Mouse (Mus musculus): Measurements from ENCODE around the gene Cobll1.

The Cobll1 gene

DNA sequence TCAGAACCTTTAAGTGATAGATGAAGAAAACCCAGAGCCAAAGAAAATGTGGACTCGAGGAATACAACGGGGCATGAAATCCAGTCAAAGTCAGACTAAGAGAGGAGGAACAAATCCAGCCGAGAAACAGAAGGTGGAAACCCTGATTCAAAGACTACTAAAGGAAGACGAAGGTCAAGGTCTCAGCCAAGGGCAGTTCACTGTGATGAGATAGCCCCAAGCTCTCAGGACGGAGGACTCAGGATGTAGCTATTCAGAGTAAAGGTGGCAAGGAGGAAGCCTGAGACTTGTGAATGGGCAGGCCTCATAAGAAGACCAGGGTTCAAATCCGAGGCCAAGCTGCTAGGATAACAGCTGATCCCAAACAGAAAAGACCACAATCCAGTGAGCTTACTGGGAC is 90.3 kb downstream of the Cobll1 start:
- CTCF ChIA-PET = no interaction called here

DNA sequence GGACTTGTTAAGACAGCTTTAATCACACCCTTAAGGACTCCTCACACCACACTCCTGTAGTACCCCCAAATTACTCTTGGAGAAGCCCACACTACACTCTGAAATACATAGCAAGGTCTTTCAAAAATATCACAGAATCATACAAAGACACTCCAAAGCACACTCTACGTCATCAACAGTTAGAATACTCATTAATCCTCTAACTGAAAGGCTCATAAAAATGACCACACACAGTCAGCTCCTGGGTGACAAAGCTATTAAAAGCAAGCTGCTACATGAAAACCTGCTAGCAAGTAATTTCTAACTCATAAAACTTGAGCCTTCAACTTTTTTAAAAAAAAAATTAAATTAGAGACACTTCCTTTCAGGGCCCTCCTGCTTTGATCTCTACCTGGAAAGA is 91.8 kb downstream of the Cobll1 start:
- CTCF ChIA-PET = no interaction called here

DNA sequence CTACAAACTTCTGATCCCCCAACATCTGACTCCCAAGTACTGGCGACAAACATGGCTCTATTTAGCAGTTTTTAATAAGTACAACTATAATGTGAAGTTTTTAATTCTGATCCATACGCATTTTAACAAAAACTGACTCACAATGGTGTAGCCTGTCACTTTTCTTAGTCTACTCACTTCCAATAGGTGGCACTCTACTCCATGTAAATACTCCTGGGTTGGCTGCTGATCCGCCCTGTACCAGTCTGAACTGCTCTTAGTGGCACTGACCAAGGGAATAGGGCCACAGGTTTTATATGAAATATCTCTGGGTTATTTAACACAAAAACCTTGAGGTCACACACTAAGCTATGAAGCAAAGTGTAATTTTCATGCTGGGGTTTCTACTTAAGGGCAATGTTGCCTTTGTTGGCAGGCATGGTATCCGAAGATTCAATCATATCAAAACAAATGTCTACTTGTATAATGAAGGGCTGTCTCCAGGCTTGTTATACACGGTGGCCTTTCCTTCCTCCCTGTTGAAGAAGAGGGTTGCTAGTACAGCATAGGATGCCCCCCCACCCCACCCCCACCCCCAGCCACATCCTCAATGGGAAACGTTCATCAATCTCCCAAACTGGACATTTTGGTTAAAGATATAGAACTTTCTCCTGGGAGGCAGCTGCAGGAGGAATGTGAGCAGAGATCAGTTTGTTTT is 93.6 kb downstream of the Cobll1 start:
- CTCF ChIA-PET = interaction anchor here (0.6 to 1.0 kb wide), 4 partner anchors 12 to 206 kb away, joined by 3 to 10 read pairs (median 5); no protein-coding TSS in a partner anchor

DNA sequence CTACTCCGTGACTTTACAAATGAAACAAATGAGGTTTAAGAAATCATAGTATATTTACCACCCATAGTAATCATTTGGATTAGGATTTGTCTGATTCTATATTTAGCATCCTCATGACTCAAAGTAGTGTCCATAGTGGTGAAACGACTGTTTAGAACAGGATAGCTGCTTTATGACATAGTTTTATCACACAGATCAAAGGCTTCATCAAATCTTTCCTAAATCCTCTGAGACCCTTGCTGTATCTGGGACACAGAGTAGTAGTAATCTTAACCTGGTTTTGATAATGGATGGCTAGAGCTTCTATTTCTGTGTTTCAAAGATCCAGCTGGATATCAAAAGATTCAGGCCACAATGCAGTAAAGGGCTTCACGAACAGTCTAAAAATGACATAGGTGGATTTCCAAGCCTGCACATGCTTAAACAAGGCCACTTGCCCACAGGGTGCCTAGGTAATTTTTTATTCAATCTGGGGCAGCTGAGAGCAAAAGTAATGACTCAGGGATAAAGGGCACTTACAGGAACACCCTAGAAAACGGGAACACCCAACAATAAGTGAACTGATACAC is 98.0 kb downstream of the Cobll1 start:
- CTCF ChIA-PET = no interaction called here

DNA sequence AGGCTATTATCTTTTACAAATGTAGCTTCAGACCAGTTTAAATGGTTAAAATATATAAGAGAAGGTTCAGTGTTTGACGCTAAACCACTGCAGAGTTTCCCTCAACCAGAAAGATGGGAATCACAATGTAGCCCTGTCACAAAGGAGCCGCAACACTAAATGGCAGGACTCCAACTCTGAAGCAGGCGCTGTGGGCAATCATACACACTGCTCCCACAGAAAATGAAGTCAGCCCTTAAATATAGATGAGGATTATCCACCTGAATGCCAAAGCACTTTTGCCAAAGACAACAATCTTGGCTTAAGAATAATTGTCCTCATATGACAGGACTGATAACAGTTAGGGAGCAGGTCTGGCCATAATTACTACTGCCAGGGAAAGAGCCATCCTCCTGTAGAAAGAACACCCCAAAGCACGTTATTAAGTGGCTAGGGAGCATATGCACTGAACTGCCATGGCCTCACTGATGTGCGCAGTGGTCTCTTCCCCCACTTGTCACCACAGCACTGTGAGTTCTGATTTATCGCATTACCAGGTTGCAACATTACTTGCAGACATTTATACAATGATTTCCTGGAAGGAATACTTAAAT is 98.8 kb downstream of the Cobll1 start:
- CTCF ChIA-PET = no interaction called here

DNA sequence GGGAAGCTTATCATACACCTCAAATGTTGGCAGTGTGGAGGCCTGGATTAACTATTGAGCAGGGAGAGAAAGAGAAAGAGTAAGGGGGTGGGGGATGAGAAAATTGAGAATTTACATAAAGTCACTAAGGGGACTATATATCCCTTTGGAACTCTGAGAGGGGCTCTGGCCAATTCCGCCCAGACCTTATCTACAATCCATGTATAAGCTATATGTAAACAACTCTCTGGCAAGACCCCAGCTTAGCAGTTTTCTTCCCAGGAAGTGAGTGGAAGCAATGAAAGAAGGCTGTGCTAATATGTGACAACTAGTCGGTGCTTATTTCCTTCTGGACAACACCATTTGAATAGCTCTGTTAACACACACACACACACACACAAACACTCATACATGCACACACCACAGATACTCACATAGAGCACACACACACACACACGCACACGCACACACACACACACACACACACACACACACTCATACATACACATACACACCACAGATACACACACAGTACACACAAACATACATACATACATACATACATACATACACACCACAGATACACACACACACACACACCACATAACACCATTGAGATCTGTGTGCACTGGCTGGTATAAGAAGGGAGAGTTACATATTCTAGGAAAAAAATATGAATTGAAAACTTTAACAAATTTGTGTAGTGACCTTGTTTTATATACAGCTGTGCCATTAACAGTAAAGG is 99.4 kb downstream of the Cobll1 start:
- CTCF ChIA-PET = no interaction called here

DNA sequence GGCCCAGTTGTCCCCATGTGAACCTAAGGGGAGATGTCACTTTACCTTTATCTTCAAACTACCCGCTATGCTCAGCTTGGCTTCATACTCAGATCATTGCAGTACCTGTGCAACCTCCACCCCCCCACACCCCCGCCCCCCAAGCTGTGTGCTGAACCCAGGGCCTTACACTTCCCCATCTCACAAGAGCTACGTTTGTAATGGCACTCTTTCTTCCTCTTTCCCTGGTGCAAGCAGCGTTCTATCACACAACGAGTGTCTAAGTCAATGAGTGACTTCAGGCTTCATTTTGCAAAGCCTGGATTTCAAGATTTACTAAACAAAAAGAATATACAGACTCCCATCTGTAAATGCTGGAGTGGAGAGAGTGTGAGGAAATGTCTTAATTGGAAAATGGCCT is 100.2 kb downstream of the Cobll1 start:
- CTCF ChIA-PET = no interaction called here

DNA sequence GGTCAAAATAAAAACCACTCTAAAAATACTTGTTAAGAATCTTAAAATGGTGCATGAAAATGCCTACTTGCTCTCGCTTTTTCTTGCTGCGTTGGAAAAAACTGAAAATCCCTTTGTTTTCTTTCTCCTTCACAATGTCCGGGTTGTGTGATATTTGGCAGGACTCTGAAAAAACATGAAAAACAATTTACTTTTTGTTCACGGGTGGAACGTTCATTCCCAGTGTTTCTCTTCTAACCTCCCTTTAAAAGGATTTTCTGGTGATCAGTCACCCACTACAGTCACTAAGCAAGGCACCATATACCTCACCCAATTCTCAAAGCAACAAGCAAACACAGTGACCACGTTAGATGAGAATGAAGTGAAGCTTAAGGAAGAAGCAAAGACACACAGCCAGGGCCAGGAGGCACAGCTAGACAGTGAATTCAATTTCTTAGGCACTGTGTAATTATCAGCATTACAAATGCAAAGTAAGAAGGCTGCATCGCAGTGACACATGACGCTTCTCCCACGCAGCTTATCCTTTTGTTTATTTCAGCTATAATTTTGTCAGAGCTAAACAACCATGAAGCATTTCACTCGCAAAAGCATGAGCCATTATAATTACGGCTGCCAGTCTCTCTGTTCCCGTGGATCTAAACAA is 112.9 kb downstream of the Cobll1 start:
- CTCF ChIA-PET = no interaction called here

DNA sequence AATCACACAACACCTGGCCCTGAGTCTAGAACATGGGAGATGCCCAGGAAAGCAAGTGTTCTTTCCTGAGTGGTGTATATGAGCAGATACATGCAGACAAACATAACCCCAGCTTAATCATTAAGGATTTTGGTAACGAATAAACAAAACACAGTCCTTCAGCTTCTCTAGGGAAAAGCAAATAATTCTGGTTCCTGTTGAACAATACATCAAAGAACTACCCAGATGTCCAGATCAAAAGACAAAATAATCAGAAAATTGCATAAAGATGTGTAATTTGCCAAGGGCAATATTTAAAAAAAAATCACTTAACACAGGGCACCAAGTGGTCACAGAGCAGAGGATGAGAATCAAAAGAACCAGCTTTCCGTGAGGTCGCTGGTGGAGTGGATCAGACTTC is 115.5 kb downstream of the Cobll1 start:
- CTCF ChIA-PET = no interaction called here

DNA sequence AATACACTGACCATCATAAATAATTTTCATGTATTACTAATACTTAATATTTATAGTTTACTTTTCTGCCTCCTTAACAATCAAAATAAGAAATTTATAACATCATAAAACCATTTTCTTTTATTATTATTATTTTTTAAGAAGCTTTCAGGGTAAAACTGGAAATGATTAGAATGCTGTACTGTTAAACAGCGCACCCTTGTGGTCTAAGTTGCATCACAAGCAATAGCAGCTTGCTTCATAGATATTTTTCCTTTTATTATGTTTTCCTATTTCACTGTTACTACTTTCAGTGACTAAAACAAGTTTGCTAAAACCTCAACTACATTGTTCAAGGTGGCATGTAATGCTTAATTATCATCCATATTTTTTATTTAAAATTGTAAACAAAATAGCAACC is 117.8 kb downstream of the Cobll1 start:
- CTCF ChIA-PET = interaction anchor here (0.6 kb wide), 1 partner anchor 64 kb away, joined by 14 read pairs; no protein-coding TSS in a partner anchor

DNA sequence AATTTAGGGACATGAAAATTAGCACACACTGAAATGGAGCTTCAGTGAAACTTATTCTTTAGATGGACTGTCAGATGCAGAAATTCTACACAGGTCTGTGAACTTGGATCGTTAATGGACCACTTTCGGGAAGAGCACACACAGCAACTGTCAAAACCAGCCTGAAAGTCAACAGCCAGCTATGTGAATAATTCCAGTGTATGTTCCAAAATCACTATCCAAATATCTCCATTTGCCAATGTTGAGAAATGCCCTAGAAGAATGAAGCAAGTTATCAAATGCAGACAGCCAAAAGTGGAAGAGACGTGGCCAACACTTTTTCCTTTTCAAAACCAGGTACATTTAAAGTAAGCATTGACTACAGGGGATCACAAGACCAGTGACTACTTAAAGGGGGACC is 118.2 kb downstream of the Cobll1 start:
- CTCF ChIA-PET = interaction anchor here (0.6 kb wide), 1 partner anchor 64 kb away, joined by 14 read pairs; no protein-coding TSS in a partner anchor

DNA sequence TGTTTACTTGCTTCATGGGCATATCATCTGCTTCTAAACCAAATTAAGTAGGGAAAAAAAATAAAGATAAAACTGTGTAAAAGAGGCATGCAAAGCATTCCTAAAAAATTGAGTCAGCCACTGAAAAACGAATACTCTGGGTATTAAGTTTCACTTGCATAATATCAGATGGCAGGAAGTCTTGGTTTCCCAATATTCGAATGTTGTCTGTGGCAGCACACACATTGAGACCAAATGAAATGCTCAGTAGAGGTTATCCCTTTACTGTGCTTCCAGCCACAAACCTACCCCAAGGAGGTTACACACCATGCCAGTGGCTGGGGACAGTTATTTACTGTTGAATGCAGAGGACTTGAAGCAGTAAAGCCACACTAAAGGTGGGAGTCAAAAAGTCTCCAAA is 119.1 kb downstream of the Cobll1 start:
- CTCF ChIA-PET = no interaction called here

DNA sequence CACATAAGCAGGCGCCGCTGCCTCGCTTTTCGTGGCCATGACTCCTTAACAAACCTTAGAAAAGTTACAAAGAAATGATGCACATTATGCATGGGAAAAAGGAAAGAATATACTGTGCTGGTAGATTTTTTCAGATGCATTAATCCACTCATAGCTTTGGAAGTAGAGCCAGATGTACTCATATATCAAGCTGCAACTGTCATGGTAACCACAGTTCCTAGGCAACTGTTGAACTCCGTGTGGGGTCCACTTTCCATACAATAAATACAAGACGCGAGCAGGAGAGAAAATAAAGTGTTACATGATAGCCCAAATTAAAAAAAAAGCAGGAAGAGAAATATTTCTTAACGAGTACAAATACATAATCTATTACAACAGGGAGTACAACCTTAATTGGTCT is 119.5 kb downstream of the Cobll1 start:
- CTCF ChIA-PET = no interaction called here

DNA sequence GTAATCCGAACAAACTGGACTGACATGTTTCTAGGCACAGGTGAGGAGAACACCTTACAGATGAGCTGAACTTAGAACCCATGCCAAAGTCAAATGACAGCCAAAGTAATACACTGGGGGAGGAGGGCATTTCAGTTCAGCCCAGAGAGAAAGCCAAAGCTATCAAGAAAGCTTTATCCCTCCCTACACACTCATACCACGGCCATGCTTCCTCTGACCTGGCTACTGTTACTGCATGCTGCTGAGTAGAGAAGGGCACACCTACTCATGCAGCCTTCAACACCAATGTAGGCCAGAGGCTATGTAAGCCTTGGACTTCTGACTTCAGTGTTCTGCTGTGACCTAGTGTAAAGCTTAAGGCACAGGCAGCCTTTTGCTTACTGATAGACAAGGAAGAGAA is 120.1 kb downstream of the Cobll1 start:
- CTCF ChIA-PET = no interaction called here

DNA sequence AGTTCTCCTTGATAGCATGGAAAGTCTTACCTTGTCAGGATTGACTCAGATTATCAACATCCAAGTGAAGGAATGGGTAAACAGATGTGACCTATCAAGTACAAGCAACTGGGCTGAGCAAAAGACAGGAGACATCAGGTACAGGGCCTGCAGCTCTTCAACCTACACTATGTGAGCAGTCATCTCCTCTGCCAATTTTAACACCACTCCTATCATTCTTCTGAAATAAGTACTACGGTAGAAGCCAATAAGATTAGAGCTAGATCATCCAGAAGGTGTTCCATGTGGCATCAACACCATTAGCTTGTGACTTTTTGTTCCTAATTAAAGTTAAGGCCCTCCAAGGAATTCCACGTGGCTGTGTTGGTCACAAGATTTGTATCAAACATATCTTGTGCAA is 121.3 kb downstream of the Cobll1 start:
- CTCF ChIA-PET = no interaction called here

DNA sequence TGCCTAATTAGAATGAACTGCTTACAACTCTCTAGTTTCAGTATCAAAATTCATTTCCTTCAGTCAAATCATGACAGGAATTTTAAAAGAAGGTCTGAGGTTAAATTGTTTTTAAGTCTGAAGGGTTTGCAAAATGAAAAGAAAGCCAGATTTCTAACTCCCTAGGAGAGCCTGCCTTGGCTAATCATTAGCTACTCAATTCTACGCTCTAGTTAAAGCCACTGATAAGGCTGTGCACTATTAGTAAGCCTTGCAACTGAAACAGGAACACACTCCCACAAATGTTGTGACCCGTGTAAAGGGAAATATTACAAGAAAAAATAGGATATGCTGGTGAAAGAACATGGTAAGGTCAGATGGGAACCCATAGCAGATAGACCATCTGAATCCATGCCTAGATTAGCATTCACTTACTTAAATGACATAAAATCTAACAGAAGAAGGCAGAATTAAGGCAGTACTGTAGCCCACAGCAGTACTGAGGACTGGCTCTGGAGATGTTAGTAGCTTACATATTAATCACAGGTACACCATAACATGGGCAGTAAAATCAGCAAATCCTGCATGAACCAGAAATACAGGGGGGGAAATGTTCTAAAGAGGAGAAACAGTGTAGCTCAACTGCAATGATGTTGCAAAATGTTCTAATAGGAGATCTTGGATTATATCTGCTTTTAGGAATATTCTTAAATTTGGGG is 122.6 kb downstream of the Cobll1 start:
- CTCF ChIA-PET = no interaction called here

DNA sequence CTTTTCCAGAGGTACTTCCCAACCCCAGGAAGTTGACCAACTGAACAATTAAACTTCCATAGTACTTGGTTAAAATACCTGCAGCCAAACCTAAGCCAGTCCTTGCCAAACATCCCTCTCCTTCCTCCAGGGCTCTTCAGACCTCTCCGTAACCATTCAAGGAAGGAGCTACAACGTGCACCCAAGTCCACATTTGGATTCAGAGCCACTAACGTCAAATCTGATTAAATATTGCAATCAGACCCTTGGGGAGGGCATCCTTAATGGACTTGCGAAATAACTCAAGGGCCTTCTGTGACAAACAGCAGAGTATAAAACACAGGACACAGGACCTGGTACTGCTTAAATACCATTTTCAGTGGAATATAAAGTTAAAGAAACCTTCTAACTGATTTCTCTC is 126.0 kb downstream of the Cobll1 start:
- CTCF ChIA-PET = no interaction called here

DNA sequence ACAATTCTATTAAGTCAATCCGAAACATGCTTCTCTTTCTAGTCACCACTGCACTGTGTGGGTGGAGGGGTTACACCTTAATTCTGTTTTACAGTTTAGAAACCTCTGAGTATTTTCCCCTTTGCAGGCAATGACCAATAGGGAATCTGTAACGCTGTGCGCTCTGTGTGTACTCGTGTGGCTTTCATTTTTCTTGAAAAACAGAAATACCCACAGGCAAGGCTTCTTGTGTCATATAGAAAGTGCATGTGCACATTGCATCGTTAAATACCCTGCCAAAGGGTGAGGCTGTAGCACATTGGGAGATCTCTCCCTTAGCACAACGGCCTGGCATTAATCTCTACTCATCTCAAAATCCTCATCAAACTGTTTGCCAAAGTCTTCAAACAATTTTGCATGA is 134.6 kb downstream of the Cobll1 start:
- CTCF ChIA-PET = no interaction called here

DNA sequence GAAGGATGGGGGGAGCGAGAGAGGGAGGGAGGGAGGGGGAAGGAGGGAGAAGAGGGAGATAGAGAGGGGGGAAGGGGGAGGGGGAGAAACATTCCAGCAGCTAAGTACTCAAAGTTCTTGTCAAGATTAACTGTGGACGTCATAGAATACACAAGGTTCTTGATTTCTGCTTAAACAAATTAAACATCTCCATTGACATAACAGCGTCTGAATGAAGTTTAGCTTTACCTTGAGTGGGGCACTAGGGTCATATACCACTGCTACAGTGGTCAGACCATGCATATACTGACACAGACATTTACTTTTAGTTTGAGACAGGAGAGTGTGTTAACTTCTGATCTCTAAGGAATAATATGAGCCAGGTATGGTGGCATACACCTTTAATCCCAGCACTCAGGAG is 135.4 kb downstream of the Cobll1 start:
- CTCF ChIA-PET = interaction anchor here (0.5 kb wide), 1 partner anchor 156 kb away, joined by 3 read pairs; no protein-coding TSS in a partner anchor

DNA sequence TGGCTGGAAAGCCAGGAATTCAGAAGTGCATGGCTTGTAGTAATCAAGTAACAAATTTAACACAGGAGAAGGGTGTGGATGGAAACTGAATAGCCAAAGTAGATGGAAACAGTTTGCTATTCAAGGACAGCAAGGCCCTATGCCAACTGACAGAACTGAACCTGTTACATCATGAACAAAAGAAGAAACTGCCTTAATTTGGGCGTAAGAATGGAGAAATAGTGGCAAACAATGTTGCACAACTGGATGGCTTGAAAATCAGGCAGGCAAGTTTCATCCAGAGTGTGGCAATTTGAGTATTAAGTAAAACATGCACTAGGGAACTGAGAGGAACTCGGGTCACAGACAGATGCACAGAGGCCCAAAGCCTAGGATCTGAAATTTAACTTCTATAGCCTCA is 137.8 kb downstream of the Cobll1 start:
- CTCF ChIA-PET = no interaction called here

DNA sequence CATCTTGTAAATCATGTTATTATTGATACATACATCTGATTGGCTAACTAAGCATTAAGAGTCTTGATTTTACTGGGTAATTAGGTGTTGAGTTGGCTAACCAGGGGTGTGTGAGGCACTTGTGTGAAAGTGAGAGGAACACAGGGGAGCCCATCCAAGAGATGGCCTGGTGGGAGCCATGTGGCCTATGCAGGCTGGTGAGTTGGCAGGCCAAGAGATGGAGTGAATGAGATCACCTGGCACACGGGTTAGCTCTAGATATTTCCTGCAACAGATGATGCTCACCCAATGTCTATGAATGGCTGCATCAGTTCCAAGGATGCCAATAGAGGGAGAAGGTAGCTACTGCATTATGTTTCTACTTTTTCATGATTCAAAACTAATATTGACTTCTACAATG is 139.2 kb downstream of the Cobll1 start:
- CTCF ChIA-PET = no interaction called here

DNA sequence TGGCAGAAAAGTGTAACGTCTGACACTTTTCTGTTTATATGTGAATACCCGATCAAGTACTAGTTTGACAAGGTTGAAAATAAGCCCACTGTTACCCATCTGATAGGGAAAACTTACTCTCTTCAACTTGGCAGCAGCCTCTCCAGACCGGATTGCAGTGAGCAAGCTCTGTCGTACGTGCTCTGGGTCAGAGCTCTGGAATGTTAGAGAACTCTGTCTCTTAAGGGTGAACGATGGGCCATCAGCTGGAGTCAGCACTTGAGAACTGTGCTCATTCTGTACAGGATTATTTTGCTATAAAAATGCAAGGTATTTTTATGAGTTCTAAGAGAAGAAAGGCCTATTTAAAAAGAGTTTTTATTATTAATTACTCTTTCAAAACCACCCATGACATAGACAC is 143.6 kb downstream of the Cobll1 start:
- CTCF ChIA-PET = no interaction called here

All from spleen, embryonic (tissue).